Mouse (Mus musculus) liver, embryonic 15.5 days (tissue): ENCODE data around the gene Nipa1. TPM values are rescaled to one million over a fixed set of nuclear protein-coding genes. Genes with fewer than 3 reads are reported as not detected.

ENCODE experiments used
- ATAC-seq: fragments of 200-750 bp; cut with Nextera tagmentation; 2 replicates; pipeline ENCODE4 v1.8.0; 2017; ENCODE audit warnings: moderate number of reproducible peaks, mild to moderate bottlenecking, moderate library complexity; ENCODE audit not compliant: insufficient read depth
- H3K27ac ChIP-seq: fragments of 300-500 bp; sonication (generic); replicated peaks from 2 replicates; pipeline ENCODE4 v1.5.1; 2015; ENCODE audit warnings: mild to moderate bottlenecking, inconsistent platforms
- H3K27me3 ChIP-seq: fragments of 300-500 bp; sonication (generic); 2 replicates; pipeline ENCODE4 v1.6.1; 2015; ENCODE audit warnings: mild to moderate bottlenecking, inconsistent platforms
- H3K36me3 ChIP-seq: fragments of 300-500 bp; sonication (generic); replicated peaks from 2 replicates; pipeline ENCODE4 v1.6.1; 2015; ENCODE audit warnings: moderate library complexity, mild to moderate bottlenecking, inconsistent platforms
- H3K4me1 ChIP-seq: fragments of 300-500 bp; sonication (generic); replicated peaks from 2 replicates; pipeline ENCODE4 v1.6.1; 2015; ENCODE audit warnings: inconsistent platforms
- H3K4me2 ChIP-seq: fragments of 300-500 bp; sonication (generic); 2 replicates; pipeline ENCODE4 v1.6.1; 2015; ENCODE audit warnings: moderate library complexity, mild to moderate bottlenecking, inconsistent platforms
- H3K4me3 ChIP-seq: fragments of 300-500 bp; sonication (generic); replicated peaks from 2 replicates; pipeline ENCODE4 v1.5.1; 2015; ENCODE audit warnings: mild to moderate bottlenecking, inconsistent platforms
- H3K9ac ChIP-seq: fragments of 300-500 bp; sonication (generic); 2 replicates; pipeline ENCODE4 v1.6.1; 2015; ENCODE audit warnings: moderate library complexity, mild to moderate bottlenecking, inconsistent platforms
- H3K9me3 ChIP-seq: fragments of 300-500 bp; sonication (generic); replicated peaks from 2 replicates; pipeline ENCODE4 v1.6.1; 2016; ENCODE audit warnings: inconsistent platforms
- WGBS: fragments of 180-500 bp; shearing (Covaris S2); methylation state at CpG from one replicate; pipeline ENCODE4 v1.1.7; 2015; ENCODE audit warnings: mixed read lengths; ENCODE audit not compliant: insufficient replicate concordance; 5-methylcytosine and 5-hydroxymethylcytosine counted together
- polyA plus RNA-seq: library from polyadenylated mRNA; unstranded; fragments of >200 nt; fragmentation: Nextera tagmentation; extraction: Ambion mirVana; gene quantifications from 2 replicates; pipeline ENCODE4 v1.2.1, GENCODE M21; 2015

Nipa1 gene
- polyA plus RNA-seq, 1 experiment from 2014 or later = 13.6 TPM

GRCm38 (mm10) chr7:55969415-55969814, 50.3 kb downstream of the Nipa1 start:
- H3K4me2 ChIP-seq = 0 out of 2 replicates have a peak overlapping the region, but pooled peaks have one; percentile 66
- ATAC-seq = no peak
- WGBS = 20% methylated on average over 1 of the region's 1 CpGs

GRCm38 (mm10) chr7:55968258-55968901, 51.4 kb downstream of the Nipa1 start:
- H3K36me3 ChIP-seq = no peaks in the 10 kb centered on the region
- H3K9me3 ChIP-seq = no peaks in the 10 kb centered on the region
- peak overlapping the region; percentile 66 for H3K4me2 ChIP-seq
- H3K4me3 ChIP-seq = peak overlapping the region; percentile 57
- peak overlapping the region; percentile 54 for H3K9ac ChIP-seq
- 10% methylated on average over 16 of the region's 16 CpGs for WGBS
- ATAC-seq = peak; percentile 85
- H3K4me1 ChIP-seq = peaks cover 42% of the 10 kb centered on the region
- H3K27ac ChIP-seq = peak overlapping the region; percentile 71
- H3K27me3 ChIP-seq = no peaks in the 10 kb centered on the region

More at GRCm38 (mm10) chr7:55969415-55969814, 50.3 kb downstream of the Nipa1 start:
- no peaks in the 10 kb centered on the region for H3K27me3 ChIP-seq
- H3K9ac ChIP-seq = no peak overlapping the region
- no peaks in the 10 kb centered on the region for H3K9me3 ChIP-seq
- H3K4me3 ChIP-seq = no peak overlapping the region
- H3K27ac ChIP-seq = peak overlapping the region; percentile 68
- H3K4me1 ChIP-seq = peaks cover 38% of the 10 kb centered on the region
- H3K36me3 ChIP-seq = peaks cover 7% of the 10 kb centered on the region; the same call in 1 of the 2 replicates

GRCm38 (mm10) chr7:55966866-55967460, 52.8 kb downstream of the Nipa1 start:
- Histone ChIP-seq H3K4me2 (no peak overlapping the region), H3K9me3 (no peaks in the 10 kb centered on the region), H3K9ac (no peak overlapping the region), H3K4me3 (no peak overlapping the region), H3K36me3 (no peaks in the 10 kb centered on the region), H3K27ac (0 out of 2 replicates have a peak overlapping the region, but pooled peaks have one; percentile 5), H3K4me1 (peaks cover 48% of the 10 kb centered on the region), H3K27me3 (no peaks in the 10 kb centered on the region)
- 48% methylated on average over 3 of the region's 3 CpGs for WGBS
- ATAC-seq = no peak

GRCm38 (mm10) chr7:55962004-55962908, 57.5 kb downstream of the Nipa1 start, which contains the start of gene Nipa2:
TSS of gene Nipa2 (minus strand) at chr7:55962476.
- peak within 1 kb of the TSS; percentile 91 for H3K27ac ChIP-seq
- H3K4me3 ChIP-seq = peak within 1 kb of the TSS; percentile 87
- H3K4me1 ChIP-seq = peaks cover 34% of the 10 kb centered on the region
- H3K4me2 ChIP-seq = peak within 1 kb of the TSS; percentile 73
- H3K9me3 ChIP-seq = no peaks in the 10 kb centered on the region
- no peaks in the 10 kb centered on the region for H3K27me3 ChIP-seq
- WGBS = under 1% methylated on average over 70 of the region's 70 CpGs
- H3K36me3 ChIP-seq = peaks cover 11% of the 10 kb centered on the region; the same call in 1 of the 2 replicates
- ATAC-seq = peak; percentile 97
- H3K9ac ChIP-seq = peak within 1 kb of the TSS; percentile 89

- H3K9me3 ChIP-seq = no peaks in the 10 kb centered on the region
- peaks cover 11% of the 10 kb centered on the region; the same call in 1 of the 2 replicates for H3K36me3 ChIP-seq
- ATAC-seq = no peak
- H3K4me2 ChIP-seq = peak overlapping the region; percentile 73
- H3K27me3 ChIP-seq = no peaks in the 10 kb centered on the region
- peaks cover 26% of the 10 kb centered on the region for H3K4me1 ChIP-seq
- H3K9ac ChIP-seq = no peak overlapping the region
- H3K27ac ChIP-seq = no peak overlapping the region; the same call in 1 of the 2 replicates
- peak overlapping the region; percentile 38 for H3K4me3 ChIP-seq
- WGBS = 88% methylated on average over 1 of the region's 1 CpGs
Observed at GRCm38 (mm10) chr7:55960506-55960905, 59.2 kb downstream of the Nipa1 start.

- 89% methylated on average over 3 of the region's 3 CpGs for WGBS
- H3K4me3 ChIP-seq = no peak overlapping the region
- no peak overlapping the region for H3K4me2 ChIP-seq
- H3K9ac ChIP-seq = no peak overlapping the region
- no peak overlapping the region for H3K27ac ChIP-seq
- no peak for ATAC-seq
- no peaks in the 10 kb centered on the region for H3K27me3 ChIP-seq
- no peaks in the 10 kb centered on the region for H3K9me3 ChIP-seq
- H3K4me1 ChIP-seq = peaks cover 23% of the 10 kb centered on the region
- H3K36me3 ChIP-seq = peaks cover 13% of the 10 kb centered on the region
Observed at GRCm38 (mm10) chr7:55959801-55960200, 60.0 kb downstream of the Nipa1 start.

- Histone ChIP-seq H3K4me1 (peaks cover 11% of the 10 kb centered on the region), H3K9me3 (no peaks in the 10 kb centered on the region), H3K36me3 (peaks cover 23% of the 10 kb centered on the region), H3K27ac (no peak overlapping the region), H3K9ac (no peak overlapping the region), H3K27me3 (no peaks in the 10 kb centered on the region), H3K4me2 (no peak overlapping the region), H3K4me3 (no peak overlapping the region)
- no peak for ATAC-seq
- WGBS = 87% methylated on average over 4 of the region's 4 CpGs
Observed at GRCm38 (mm10) chr7:55957916-55958315, 61.8 kb downstream of the Nipa1 start.

GRCm38 (mm10) chr7:55957178-55957577, 62.6 kb downstream of the Nipa1 start:
- no peaks in the 10 kb centered on the region for H3K27me3 ChIP-seq
- 87% methylated on average over 3 of the region's 3 CpGs for WGBS
- ATAC-seq = no peak

GRCm38 (mm10) chr7:55956054-55956453, 63.7 kb downstream of the Nipa1 start:
- no peak for ATAC-seq
- Histone ChIP-seq H3K4me3 (no peak overlapping the region), H3K36me3 (peaks cover 23% of the 10 kb centered on the region), H3K4me2 (no peak overlapping the region), H3K9ac (no peak overlapping the region), H3K27me3 (no peaks in the 10 kb centered on the region), H3K27ac (no peak overlapping the region), H3K4me1 (peaks cover 5% of the 10 kb centered on the region), H3K9me3 (no peaks in the 10 kb centered on the region)
- WGBS = 84% methylated on average over 2 of the region's 2 CpGs

More at GRCm38 (mm10) chr7:55957178-55957577, 62.6 kb downstream of the Nipa1 start:
- no peak overlapping the region for H3K27ac ChIP-seq
- peaks cover 7% of the 10 kb centered on the region for H3K4me1 ChIP-seq
- H3K9me3 ChIP-seq = no peaks in the 10 kb centered on the region
- H3K36me3 ChIP-seq = peaks cover 23% of the 10 kb centered on the region
- H3K9ac ChIP-seq = no peak overlapping the region
- H3K4me2 ChIP-seq = no peak overlapping the region
- no peak overlapping the region for H3K4me3 ChIP-seq

- H3K4me1 ChIP-seq = no peaks in the 10 kb centered on the region
- no peak for ATAC-seq
- H3K4me3 ChIP-seq = no peak overlapping the region
- WGBS = 87% methylated on average over 4 of the region's 4 CpGs
- H3K4me2 ChIP-seq = no peak overlapping the region
- H3K36me3 ChIP-seq = peaks cover 37% of the 10 kb centered on the region; the same call in 1 of the 2 replicates
- no peaks in the 10 kb centered on the region for H3K9me3 ChIP-seq
- no peaks in the 10 kb centered on the region for H3K27me3 ChIP-seq
- H3K27ac ChIP-seq = no peak overlapping the region
- no peak overlapping the region for H3K9ac ChIP-seq
Observed at GRCm38 (mm10) chr7:55938341-55938740, 81.4 kb downstream of the Nipa1 start.

GRCm38 (mm10) chr7:55935025-55935424, 84.7 kb downstream of the Nipa1 start:
- no peak for ATAC-seq
- H3K4me3 ChIP-seq = no peak overlapping the region
- 77% methylated on average over 2 of the region's 2 CpGs for WGBS
- H3K27me3 ChIP-seq = no peaks in the 10 kb centered on the region
- peaks cover 53% of the 10 kb centered on the region for H3K36me3 ChIP-seq
- no peak overlapping the region for H3K9ac ChIP-seq
- H3K4me2 ChIP-seq = no peak overlapping the region
- no peaks in the 10 kb centered on the region for H3K4me1 ChIP-seq
- H3K27ac ChIP-seq = no peak overlapping the region
- no peaks in the 10 kb centered on the region for H3K9me3 ChIP-seq
